Mouse (Mus musculus): Measurements from ENCODE around the gene Fam131c. TPM values are rescaled to one million over a fixed set of nuclear protein-coding genes. Genes with fewer than 3 reads are reported as not detected.

The Fam131c gene
- polyA plus RNA-seq, 1 experiment from 2014 or later: 2.9 TPM

Small RNA genes within 50 kb of the gene (microRNA-seq; reads per million reads assigned to microRNA genes)
- not detected for gene Gm25690 (ENCODE audit: borderline number of aligned reads)

Other genes with a start within 250 kb of the Fam131c start
- 38.7 and 40.2 TPM in 2 replicates for gene Szrd1, start 228.4 kb upstream of the Fam131c start, polyA plus RNA-seq (2014; fragmentation: Nextera tagmentation; extraction: Ambion mirVana)
- gene Fbxo42, start 220.3 kb upstream of the Fam131c start, polyA plus RNA-seq (2014; fragmentation: Nextera tagmentation; extraction: Ambion mirVana): 22.7 and 24.9 TPM in 2 replicates
- 5.1 and 5.2 TPM in 2 replicates for gene Rsg1, start 154.3 kb upstream of the Fam131c start, polyA plus RNA-seq (2014; fragmentation: Nextera tagmentation; extraction: Ambion mirVana)
- 17.4 and 17.7 TPM in 2 replicates for gene Arhgef19, start 128.7 kb upstream of the Fam131c start, polyA plus RNA-seq (2014; fragmentation: Nextera tagmentation; extraction: Ambion mirVana)
- 2.1 and 4.2 TPM in 2 replicates for gene Epha2, start 67.0 kb upstream of the Fam131c start, polyA plus RNA-seq (2014; fragmentation: Nextera tagmentation; extraction: Ambion mirVana)
- gene Clcnka, start 30.5 kb downstream of the Fam131c start, polyA plus RNA-seq (2014; fragmentation: Nextera tagmentation; extraction: Ambion mirVana): 1.2 and 1.3 TPM in 2 replicates
- not detected in 2 replicates for gene Clcnkb, start 47.8 kb downstream of the Fam131c start, polyA plus RNA-seq (2014; fragmentation: Nextera tagmentation; extraction: Ambion mirVana)
- 3.4 and 8.8 TPM in 2 replicates for gene Hspb7, start 52.6 kb downstream of the Fam131c start, polyA plus RNA-seq (2014; fragmentation: Nextera tagmentation; extraction: Ambion mirVana)
- gene Srarp, start 67.9 kb downstream of the Fam131c start, polyA plus RNA-seq (2014; fragmentation: Nextera tagmentation; extraction: Ambion mirVana): not detected in 2 replicates
- gene Zbtb17, start 76.4 kb downstream of the Fam131c start, polyA plus RNA-seq (2014; fragmentation: Nextera tagmentation; extraction: Ambion mirVana): 22.0 and 28.7 TPM in 2 replicates
- gene Spen, start 170.4 kb downstream of the Fam131c start, polyA plus RNA-seq (2014; fragmentation: Nextera tagmentation; extraction: Ambion mirVana): 9.4 and 12.5 TPM in 2 replicates
- 22.8 and 27.7 TPM in 2 replicates for gene Fblim1, start 237.9 kb downstream of the Fam131c start, polyA plus RNA-seq (2014; fragmentation: Nextera tagmentation; extraction: Ambion mirVana)

All from embryonic facial prominence, embryonic 14.5 days (tissue).